Mouse (Mus musculus): ENCODE data around the gene Rtp2. TPM values are rescaled to one million over a fixed set of nuclear protein-coding genes. Genes with fewer than 3 reads are reported as not detected.
"Not testable (repeated sequence)": the region's sequence is repeated elsewhere in the genome, so short reads cannot be mapped to it uniquely, and the experiment has no call there.

The Rtp2 gene
- total RNA-seq, 1 experiment from 2014 or later, result not detected

DNA sequence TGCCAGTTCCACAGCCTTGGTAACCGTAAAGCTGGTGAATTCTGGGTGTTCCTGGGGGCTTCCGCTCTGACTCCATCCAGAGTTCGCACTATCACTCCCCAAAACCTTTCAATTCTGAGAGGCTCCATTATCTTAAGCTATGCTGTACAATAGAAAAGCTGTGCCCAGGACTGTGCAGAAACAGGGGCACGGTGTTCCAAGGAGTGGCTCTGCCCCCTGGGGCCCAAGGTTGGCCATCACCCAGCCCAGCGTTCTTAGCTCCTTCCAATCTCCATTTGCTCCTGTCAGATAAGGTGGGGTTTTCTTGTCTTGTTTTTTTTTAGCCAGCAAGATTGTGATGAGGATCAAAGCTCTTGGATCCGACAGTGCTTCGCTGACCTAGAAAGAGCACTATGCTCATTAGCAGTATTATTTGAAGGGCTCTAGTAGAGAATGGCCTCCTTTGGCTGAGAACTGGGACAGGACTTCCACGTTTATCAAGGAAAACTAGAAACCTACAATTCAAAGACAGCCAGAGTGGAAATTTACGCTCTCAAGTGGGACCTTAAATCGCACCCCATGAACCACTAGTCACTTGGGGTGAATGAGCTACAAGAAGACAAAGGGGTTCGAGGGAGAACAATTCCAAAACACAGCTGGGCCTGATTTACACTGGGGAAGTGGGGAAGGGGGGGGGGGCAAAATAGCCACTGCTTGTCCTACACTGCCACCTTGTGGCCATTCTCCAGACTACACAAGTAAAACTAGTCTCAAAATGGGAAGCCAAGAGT is 21.2 kb upstream of the Rtp2 start:
- ATAC-seq (replicated peaks; ENCODE audit: low read depth, poor library complexity, severe bottlenecking), result peak; percentile 65; the same call in 1 of the 2 replicates

DNA sequence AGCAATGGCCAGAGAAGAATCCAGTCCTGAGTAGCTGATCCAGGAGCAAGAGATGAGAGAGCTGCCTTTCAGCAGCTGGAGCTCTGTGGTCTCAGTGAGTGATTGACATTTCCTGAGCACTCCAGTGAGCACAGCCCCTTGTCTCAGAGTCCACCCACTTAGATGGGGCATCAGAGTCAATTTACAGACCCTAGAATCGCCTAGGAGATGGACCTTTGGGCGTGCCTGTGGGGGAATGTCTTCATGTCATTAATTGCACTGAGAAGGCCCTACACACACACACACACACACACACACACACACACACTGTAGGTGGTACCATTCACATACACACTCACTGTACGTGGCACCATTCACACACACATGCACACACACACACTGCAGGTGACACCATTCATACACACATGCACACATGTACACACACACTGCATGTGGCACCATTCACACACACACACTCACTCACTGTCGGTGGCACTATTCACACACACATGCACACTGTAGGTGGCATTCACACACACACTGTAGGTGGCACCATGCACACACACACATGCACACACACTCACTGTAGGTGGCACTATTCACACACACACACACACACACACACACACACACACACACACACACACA is 20.0 kb upstream of the Rtp2 start:
- no peak for ATAC-seq (replicated peaks; ENCODE audit: low read depth, poor library complexity, severe bottlenecking)

DNA sequence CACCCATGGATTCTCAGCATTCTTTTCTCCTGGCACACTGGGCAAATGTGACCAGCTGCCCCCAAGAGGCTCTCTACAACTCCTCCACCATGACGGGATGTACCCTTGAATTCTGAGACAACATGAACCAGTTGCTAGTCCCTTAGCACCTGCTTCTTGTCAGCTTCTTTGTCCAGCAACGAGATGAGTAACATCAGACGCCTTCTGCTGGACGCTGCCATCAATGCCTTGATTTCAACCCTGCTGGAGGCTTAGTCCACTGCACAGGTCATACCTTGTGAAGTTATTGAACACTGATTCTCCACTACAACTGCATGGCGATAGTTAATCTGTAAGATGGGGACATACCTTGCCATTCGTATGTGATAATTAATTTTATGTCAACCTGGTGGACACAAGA is 15.5 kb upstream of the Rtp2 start:
- ATAC-seq (replicated peaks; ENCODE audit: low read depth, poor library complexity, severe bottlenecking), result no peak

DNA sequence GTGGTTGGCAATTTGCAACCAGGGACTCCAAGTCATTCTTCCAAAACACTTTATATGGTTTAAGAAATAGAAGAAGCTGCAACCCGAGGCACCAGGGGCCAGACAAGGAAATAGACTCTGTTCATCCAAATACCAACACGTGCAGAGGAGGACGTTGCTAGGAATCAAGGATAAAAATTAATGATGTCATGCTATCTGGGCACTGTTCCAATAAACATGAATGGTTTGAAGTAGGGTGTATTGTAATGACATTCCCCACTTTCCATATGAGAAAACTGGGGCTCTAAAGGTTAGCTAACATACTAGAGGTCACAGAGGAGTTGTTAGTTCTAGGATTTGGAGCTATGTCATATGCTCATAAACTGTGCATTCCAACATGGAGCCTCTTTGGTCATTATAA is 12.6 kb upstream of the Rtp2 start:
- ATAC-seq (replicated peaks; ENCODE audit: low read depth, poor library complexity, severe bottlenecking), result no peak

DNA sequence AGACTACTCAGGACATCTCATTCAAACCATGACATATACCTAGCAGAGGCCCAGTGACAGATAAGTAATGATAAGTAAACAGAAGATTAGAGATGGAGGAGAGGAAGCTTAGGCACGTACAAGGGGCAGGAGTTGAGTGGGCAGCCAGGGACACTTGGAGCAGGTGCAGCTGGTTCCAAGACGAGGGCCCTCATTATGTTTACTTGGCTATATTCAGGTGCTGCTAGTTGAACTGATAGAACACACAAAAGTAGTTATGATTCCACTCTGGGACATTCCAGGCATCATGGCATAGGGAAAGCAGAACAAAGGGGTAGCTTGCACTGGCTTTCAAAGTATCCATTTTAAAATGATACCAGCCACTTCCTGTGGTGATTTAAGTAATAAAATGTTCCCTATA is 2.2 kb upstream of the Rtp2 start:
- ATAC-seq (replicated peaks; ENCODE audit: low read depth, poor library complexity, severe bottlenecking), result no peak

DNA sequence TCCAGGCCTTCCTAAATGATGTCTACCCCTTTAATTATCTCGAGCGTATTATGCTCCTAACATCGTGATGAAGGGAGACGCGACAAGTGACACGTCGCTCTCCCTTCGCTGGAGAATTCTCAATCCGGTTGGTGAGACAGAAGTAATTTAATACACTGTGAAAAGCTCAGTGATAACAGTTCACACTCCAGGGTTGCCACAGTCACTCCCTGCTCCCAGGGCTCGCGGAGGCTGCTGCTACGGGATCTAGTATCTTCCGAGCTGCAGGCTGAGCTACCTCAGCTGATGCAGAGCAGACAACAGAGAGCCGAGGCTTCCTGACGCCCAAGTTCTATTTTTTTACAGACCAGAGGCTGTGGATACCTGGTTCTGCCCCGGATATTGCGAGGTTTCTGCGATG is 919 bp downstream of the Rtp2 start:
- ATAC-seq (replicated peaks; ENCODE audit: low read depth, poor library complexity, severe bottlenecking), result no peak

DNA sequence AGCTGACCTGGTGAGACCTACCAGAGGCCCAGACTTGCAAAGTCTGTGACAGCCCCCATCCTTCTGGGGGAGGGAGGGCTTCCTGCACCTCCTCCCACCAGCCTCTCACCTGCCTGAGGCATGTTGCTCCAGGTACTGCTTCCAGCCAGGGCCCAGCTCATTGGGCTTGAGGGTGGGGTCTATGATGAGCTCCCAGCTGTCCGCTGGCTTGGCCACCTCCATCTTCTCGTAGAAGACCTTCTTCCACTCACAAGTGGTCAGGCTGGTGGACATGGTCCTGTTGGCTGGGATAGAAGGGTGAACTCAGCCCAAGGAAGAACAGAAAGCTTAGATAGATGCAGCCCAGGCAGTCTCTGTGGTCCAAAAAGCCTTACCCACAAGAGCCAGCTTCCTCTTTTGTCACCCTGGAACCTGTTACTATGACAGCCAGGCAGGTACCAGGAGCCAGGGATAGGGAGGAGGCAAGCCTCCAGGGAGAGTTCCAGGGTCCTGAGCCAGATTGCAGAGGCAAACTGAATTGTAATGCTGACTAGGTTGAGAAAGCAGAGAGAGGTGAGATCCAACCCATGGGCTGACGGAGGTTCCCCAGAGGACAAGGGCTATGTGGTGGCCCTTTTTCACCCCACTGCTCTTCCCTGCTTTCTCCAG is 1.6 kb downstream of the Rtp2 start:
- no peak for ATAC-seq (replicated peaks; ENCODE audit: low read depth, poor library complexity, severe bottlenecking)

DNA sequence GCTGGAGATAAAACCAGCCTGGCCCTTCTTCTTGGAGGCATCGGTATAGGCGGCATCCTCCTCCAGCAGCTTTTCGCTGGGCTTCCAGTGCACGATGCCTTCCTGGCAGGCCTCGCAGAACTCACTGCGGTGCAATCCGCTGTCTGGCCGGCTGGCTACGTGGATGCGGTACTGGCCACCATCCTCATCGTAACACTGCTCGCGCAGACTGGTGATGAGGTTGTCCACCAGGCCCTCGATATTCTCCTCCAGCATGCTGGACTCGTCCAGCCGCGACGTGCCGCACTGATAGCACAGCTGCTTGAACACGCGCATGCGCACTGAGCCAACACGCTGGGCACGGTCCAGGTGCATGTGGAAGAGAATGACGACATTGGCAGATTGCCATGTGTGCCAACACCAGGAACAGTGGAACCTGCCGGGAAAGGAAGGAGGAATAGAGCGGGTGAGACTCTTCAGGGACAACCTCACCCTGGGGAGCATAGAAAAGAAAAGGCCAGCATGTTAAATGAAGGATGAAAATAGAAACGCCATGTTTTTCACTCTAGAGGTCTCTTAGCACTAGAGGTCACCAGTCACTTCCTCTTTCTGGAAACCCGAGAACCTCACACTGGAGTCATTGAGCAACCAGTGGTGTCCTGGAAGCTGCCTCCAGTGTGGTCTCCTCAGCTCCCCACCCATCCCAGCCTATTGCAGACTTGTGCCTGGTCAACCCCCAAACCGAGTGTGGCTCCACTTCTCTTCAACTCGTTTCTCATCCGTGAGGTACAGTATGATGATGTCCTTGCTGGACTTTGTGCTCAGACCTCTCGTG is 4.7 kb downstream of the Rtp2 start:
- ATAC-seq (replicated peaks; ENCODE audit: low read depth, poor library complexity, severe bottlenecking), result peak; percentile 95

DNA sequence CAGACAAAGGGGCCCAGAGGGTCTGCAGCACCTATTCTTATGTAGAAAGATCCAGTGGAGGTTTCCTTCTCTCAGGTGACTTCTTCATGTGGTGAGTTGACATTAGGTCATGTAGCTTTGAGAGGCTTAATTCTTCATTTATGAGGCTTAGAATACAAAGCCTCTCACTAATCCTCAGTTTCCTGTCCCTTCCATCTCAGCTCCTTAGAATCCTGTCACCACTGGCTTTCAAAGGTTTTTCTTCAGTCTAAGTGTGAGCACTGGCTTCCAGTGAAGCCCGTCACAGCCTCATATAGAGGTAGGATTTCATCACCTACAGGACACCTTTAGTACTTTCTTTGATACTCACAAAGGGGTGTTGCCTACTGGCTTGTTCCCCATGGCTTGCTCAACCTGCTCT is 9.3 kb downstream of the Rtp2 start:
- ATAC-seq (replicated peaks; ENCODE audit: low read depth, poor library complexity, severe bottlenecking), result no peak

DNA sequence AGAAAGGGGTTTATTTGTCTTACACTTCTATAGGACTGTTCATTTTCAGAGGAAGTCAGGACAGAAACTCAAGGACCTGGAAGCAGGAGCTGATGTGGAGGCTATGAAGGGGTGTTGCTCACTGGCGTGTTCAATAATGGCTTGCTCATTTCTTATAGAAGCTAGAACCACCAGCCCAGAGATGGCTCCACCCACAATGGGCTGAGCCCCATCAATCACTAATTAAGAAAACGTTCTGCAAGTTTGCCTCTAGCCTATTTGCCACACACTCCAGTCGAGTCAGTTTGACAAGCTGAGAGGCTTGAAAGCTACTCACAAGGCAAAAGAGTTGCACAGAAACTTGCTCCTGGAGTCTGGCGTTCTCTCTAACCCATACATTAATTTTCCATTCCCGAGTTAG is 10.5 kb downstream of the Rtp2 start:
- ATAC-seq (replicated peaks; ENCODE audit: low read depth, poor library complexity, severe bottlenecking), result no peak

DNA sequence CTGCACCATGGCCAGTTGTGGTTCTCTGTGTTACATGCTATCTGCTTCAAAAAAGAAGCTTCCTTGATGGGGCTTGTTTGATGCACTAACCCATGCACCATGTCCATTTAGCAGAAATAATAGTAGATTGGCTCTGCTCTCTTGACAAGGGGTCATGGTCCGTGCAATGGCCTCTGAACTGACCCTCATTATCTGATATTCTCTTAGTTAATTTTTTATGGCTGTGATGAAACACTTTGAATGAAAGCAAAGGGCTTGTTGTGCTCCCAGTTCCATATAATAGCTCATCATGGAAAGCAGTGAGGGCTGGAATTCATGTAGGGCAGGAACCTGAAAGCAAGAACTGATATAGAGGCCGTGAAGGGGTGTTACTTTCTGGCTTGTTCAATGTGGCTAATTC is 12.8 kb downstream of the Rtp2 start:
- ATAC-seq (replicated peaks; ENCODE audit: low read depth, poor library complexity, severe bottlenecking), result no peak

DNA sequence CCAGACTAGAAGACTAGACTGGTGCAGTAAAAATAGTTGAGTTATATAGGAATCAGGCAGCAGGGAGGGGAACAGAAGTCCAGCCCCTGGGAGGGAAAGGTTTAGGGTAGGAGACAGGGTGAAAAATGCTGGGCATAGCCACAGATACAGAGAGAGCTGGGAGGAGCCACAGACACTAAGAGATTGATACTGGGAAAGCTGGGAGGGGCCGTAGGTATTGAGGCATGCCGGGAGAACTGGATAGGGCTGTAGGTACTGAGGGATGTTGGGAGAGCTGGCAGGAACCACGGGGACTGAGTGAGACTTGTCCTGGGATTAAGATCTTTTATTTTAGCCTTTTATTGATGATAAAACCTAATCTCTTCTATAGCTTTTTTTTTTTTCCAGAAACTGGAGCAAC is 18.8 kb downstream of the Rtp2 start:
- no peak for ATAC-seq (replicated peaks; ENCODE audit: low read depth, poor library complexity, severe bottlenecking)

DNA sequence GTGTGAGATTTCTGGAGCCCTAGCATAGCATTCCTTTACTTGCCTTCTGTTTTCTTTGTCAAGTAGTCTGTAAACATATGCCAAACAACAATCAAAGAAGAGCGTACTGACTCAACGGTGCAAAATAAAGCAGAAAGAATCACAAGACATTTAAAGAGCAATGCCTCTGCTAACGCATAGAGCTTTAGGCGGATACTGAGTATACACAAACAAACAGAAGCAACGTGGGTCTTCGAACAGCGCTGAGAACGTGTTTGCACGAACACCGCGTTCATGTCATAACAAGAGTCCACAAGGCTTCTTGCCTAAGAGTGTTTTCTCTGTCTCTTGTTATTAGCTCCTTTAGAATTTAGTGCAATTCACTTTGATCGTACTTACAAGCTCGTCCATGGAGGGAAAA is 19.5 kb downstream of the Rtp2 start:
- no peak for ATAC-seq (replicated peaks; ENCODE audit: low read depth, poor library complexity, severe bottlenecking)

DNA sequence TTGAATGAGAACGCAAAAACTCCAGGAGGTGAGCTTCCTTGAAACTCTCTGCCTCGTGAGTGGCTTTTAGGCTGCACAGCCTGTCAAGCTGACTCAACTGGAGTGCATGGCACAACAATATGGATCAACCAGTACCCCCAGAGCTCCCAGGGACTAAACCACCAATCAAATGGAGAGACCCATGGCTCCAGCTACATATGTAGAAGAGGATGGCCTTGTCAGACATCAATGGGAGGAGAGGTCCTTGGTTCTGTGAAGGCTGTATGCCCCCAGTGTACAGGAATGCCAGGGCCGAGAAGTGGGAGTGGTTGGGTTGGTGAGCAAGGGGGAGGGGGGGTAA is 23.2 kb downstream of the Rtp2 start:
- not testable (repeated sequence) for ATAC-seq (replicated peaks; ENCODE audit: low read depth, poor library complexity, severe bottlenecking)

DNA sequence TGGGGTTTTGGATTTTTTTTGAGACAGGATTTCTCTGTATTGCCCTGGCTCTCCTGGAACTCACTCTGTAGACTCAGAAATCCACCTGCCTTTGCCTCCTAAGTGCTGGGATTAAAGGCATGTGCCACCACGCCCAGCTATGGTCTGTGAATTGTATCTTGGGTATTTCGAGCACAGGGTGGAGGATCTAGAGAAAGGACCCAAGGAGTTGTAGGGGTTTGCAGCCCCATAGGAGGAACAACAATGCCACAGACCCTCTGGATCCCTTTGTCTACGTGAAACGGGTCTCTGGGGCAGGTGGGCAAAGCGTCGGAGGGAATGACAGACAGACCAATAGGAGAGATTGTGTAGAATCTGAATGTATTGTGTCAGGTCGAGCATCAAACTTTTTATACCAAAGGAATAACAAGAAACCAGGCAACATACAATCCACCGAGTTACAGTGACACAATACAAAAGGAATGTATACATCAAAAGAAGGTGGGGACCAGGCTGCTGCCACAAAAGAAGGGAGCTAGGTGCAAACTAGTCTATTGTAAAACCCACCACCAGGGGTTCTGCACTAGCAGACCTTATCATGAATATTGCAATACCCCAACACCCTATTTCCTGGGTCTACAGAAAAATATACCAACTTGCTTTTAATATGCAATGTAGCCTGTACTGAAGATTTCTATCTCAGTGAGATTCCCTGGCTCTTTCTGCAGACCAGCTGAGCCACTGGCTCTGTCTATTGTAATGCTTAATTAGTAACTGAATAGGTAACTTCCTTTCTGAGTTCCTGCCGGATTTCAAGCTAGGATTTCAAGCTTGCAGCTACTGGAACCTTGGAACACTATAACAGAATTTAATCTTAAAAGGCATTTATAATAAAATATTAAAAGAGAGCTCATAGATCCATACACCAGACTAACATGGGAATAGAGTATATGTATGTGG is 23.8 kb downstream of the Rtp2 start:
- not testable (repeated sequence) for ATAC-seq (replicated peaks; ENCODE audit: low read depth, poor library complexity, severe bottlenecking)

DNA sequence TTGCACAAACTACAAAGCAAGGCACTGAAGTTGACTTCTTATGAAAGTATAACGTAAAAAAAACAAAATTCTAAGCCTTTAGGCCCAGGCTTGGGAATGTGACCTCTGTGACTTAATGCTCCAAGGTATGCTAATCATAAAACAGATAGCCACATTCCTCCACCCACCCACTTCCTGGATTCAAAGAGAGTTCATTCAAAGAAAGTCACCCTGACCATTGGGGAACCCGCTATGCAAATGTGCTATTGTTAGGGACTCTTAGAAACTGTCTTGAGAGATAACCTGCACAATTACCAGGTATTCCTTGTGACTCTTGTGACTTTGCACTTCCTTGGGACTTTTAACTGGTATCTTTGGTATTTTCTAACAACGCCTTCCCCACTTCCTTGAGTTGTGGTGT is 25.6 kb downstream of the Rtp2 start:
- ATAC-seq (replicated peaks; ENCODE audit: low read depth, poor library complexity, severe bottlenecking), result not testable (repeated sequence)

DNA sequence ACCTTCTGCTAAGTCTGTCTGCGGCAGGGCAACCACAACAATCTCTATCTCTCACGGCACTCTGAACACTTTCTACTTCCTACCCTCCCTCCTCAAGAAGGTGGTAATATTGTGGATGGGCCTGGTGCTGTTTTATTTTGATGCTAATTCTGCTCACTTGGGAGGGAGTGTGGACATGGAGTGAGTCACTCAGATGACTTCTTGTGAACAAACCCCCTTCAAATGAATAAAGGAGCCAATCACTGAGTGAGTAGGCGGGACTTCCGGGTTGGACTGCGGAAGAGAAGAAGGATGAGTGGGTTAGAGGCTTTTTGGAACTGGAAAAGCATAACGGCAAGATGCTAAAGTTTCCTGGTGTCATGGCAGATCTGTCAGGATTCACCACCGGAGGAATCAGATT is 30.8 kb downstream of the Rtp2 start:
- no peak for ATAC-seq (replicated peaks; ENCODE audit: low read depth, poor library complexity, severe bottlenecking)

DNA sequence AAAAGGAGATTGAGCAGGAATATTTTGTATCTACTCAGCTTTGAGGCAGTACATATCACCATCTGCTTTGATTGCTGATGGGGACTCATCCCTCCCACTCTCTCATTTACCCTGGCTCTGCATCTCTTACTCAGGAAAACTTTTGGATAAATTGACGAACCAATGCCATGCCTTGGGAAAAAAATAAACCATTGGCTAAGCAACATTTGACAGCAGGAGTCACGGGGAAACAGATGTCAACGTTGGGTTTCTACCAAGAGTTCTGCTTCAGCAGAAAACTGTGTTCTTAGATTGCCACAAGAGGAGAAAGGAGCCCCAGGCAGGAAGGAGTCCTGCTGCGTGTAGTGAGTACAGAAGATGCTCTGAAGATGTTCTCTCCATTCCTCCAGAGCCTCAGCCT is 32.1 kb downstream of the Rtp2 start:
- no peak for ATAC-seq (replicated peaks; ENCODE audit: low read depth, poor library complexity, severe bottlenecking)

DNA sequence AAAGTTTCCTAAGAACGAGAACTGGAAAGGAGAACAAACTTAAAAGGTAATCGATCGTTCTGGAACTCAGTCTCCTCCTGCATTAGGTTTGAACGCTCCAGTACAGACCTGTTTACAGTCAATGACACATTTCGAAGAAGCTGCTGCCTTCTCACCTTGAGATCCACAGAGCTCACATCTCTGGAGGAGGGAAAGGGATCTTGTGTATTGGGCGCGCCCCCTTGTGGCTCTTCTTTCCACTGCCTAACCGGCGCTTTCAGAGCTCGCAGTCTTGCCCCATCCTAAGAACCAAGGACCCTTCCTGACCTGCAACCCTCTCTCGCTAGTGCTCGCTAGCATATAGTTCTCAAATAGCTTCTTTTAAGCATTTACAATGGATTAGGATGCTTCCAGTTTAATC is 33.4 kb downstream of the Rtp2 start:
- peak; percentile 86 for ATAC-seq (replicated peaks; ENCODE audit: low read depth, poor library complexity, severe bottlenecking)
